Mouse (Mus musculus) erythroblast, embryonic 14.5 days (primary cell): Measurements from ENCODE around the gene Nme1.

Experiments used
- GATA1 ChIP-seq: IDR thresholded peaks from 2 replicates; pipeline ENCODE4 v1.6.1; 2012; ENCODE audit warnings: low read length, inconsistent platforms, mixed read lengths
- TAL1 ChIP-seq: IDR thresholded peaks from 3 replicates; pipeline ENCODE4 v1.6.1; 2012; ENCODE audit warnings: low read length, inconsistent platforms, mixed read lengths

DNA sequence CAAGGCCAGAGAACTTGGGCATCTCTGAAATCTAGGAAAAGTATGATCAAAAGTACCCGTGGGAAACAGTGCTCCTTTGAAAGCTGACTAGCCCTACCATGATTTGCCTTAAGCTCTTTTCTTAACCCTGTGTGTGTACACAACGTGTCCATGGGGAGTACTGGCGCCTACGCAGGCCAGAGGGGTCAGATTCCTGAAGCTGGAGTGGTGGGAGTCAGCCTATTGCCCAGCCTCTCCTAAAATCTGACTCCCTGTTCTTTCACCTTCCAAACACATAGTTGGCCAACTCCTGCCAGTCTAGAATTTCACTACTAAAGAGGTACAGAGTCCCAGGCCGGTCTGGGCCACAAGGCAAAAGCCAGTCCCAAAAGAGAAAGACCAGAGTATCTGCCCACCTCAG, 15.9 kb downstream of the Nme1 start:
- TF ChIP-seq GATA1 = no peak
- TF ChIP-seq TAL1 = no peak
